Mouse (Mus musculus) hindbrain, embryonic 13.5 days (tissue): ENCODE results near the gene Col20a1. TPM values are rescaled to one million over a fixed set of nuclear protein-coding genes. Genes with fewer than 3 reads are reported as not detected.

ENCODE experiments used
- ATAC-seq: fragments of 200-750 bp; cut with Nextera tagmentation; 2 replicates; pipeline ENCODE4 v1.8.0; 2017; ENCODE audit warnings: moderate TSS enrichment; ENCODE audit not compliant: low FRiP score
- H3K27ac ChIP-seq: fragments of 300-500 bp; sonication (generic); 2 replicates; pipeline ENCODE4 v1.5.1; 2015; ENCODE audit warnings: inconsistent platforms, mild to moderate bottlenecking, moderate library complexity
- H3K27me3 ChIP-seq: fragments of 300-500 bp; sonication (generic); 2 replicates; pipeline ENCODE4 v1.6.1; 2015; ENCODE audit warnings: mild to moderate bottlenecking, inconsistent platforms
- H3K36me3 ChIP-seq: fragments of 300-500 bp; sonication (generic); 2 replicates; pipeline ENCODE4 v1.6.1; 2015; ENCODE audit warnings: mild to moderate bottlenecking, inconsistent platforms
- H3K4me1 ChIP-seq: fragments of 300-500 bp; sonication (generic); replicated peaks from 2 replicates; pipeline ENCODE4 v1.6.1; 2015; ENCODE audit warnings: inconsistent platforms
- H3K4me2 ChIP-seq: fragments of 300-500 bp; sonication (generic); 2 replicates; pipeline ENCODE4 v1.6.1; 2015; ENCODE audit warnings: inconsistent platforms, mild to moderate bottlenecking, moderate library complexity
- H3K4me3 ChIP-seq: fragments of 300-500 bp; sonication (generic); 2 replicates; pipeline ENCODE4 v1.5.1; 2015; ENCODE audit warnings: mild to moderate bottlenecking, inconsistent platforms
- H3K9ac ChIP-seq: fragments of 300-500 bp; sonication (generic); 2 replicates; pipeline ENCODE4 v1.6.1; 2015; ENCODE audit warnings: mild to moderate bottlenecking, inconsistent platforms
- H3K9me3 ChIP-seq: fragments of 300-500 bp; sonication (generic); 2 replicates; pipeline ENCODE4 v1.6.1; 2016; ENCODE audit warnings: inconsistent platforms
- WGBS: fragments of 180-500 bp; shearing (Covaris S2); methylation state at CpG from one replicate; pipeline ENCODE4 v1.1.7; 2015; 5-methylcytosine and 5-hydroxymethylcytosine counted together
- polyA plus RNA-seq: library from polyadenylated mRNA; unstranded; fragments of >200 nt; fragmentation: Nextera tagmentation; extraction: Ambion mirVana; gene quantifications from 2 replicates; pipeline ENCODE4 v1.2.1, GENCODE M21; 2015

Col20a1 gene
- polyA plus RNA-seq, 1 experiment from 2014 or later = 0.78 TPM

DNA sequence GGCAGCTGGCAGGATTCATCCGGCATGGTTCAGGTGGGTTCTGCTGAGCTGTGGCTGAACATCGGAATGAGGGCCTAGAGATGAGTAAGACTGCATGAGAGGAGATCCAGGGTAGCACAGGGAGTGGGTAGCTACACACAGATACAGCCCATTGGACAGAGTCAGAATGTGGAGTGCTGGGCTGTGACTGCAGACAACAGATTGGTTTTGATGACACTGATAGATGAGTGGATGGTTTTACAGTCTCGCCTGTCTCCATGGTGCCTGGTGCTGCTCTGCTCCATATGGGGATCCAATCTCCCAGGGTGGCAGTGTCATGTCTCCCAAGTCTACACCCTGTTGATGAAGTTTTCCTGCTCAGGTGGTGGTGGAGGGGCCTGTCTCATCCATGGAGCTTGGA is 10.6 kb downstream of the Col20a1 start:
- no peaks in the 10 kb centered on the region for H3K4me1 ChIP-seq
- no peaks in the 10 kb centered on the region for H3K9me3 ChIP-seq
- peak; percentile 36; the same call in 1 of the 2 replicates for ATAC-seq
- H3K27me3 ChIP-seq = no peaks in the 10 kb centered on the region
- H3K9ac ChIP-seq = no peak overlapping the region
- WGBS = 69% methylated on average over 3 of the region's 3 CpGs
- no peaks in the 10 kb centered on the region for H3K36me3 ChIP-seq
- no peak overlapping the region for H3K4me2 ChIP-seq
- no peak overlapping the region for H3K4me3 ChIP-seq
- H3K27ac ChIP-seq = no peak overlapping the region

GRCm38 (mm10) chr2:181007054-181007453 is 20.7 kb downstream of the Col20a1 start:
- no peak for ATAC-seq
- no peaks in the 10 kb centered on the region for H3K27me3 ChIP-seq
- 22% methylated on average over 4 of the region's 4 CpGs for WGBS
- no peak overlapping the region for H3K27ac ChIP-seq
- no peak overlapping the region for H3K4me3 ChIP-seq
- no peaks in the 10 kb centered on the region for H3K9me3 ChIP-seq
- H3K36me3 ChIP-seq = no peaks in the 10 kb centered on the region
- no peak overlapping the region for H3K4me2 ChIP-seq
- H3K9ac ChIP-seq = no peak overlapping the region
- peaks cover 4% of the 10 kb centered on the region for H3K4me1 ChIP-seq

DNA sequence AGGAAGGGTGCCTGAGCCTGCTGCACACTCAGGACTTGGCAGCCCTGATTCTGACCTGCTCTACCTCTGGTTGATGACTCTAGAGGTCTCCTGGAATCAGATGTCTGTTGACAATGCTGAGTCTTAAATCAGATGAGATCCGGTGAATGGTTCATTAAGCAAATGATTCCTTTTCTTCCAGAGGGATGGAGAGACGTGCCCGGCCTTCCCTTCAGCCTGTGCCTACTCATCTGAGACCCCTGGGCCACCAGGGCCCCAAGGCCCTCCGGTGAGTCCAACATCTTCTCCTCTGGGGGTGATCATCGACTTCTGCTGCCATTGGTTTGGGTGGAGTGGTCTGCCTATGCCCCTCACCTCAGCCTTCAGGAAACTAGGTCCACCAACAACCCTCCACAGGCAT is 22.0 kb downstream of the Col20a1 start:
- H3K9me3 ChIP-seq = no peaks in the 10 kb centered on the region
- H3K27ac ChIP-seq = no peak overlapping the region
- H3K36me3 ChIP-seq = no peaks in the 10 kb centered on the region
- no peak overlapping the region for H3K4me3 ChIP-seq
- no peak overlapping the region for H3K4me2 ChIP-seq
- 55% methylated on average over 5 of the region's 5 CpGs for WGBS
- H3K27me3 ChIP-seq = no peaks in the 10 kb centered on the region
- peaks cover 4% of the 10 kb centered on the region for H3K4me1 ChIP-seq
- no peak for ATAC-seq
- H3K9ac ChIP-seq = no peak overlapping the region

- Histone ChIP-seq H3K4me3 (no peak overlapping the region), H3K27ac (no peak overlapping the region), H3K9me3 (no peaks in the 10 kb centered on the region), H3K4me2 (no peak overlapping the region), H3K9ac (no peak overlapping the region), H3K4me1 (peaks cover 31% of the 10 kb centered on the region), H3K36me3 (peaks cover 86% of the 10 kb centered on the region), H3K27me3 (peaks cover 4% of the 10 kb centered on the region; the same call in 1 of the 2 replicates)
- no peak for ATAC-seq
- WGBS = 80% methylated on average over 11 of the region's 11 CpGs
Measured at GRCm38 (mm10) chr2:181031406-181031934, 45.1 kb downstream of the Col20a1 start.

- Histone ChIP-seq H3K9me3 (no peaks in the 10 kb centered on the region), H3K36me3 (peaks cover 83% of the 10 kb centered on the region), H3K9ac (0 out of 2 replicates have a peak overlapping the region, but pooled peaks have one; percentile 8), H3K27me3 (peaks cover 13% of the 10 kb centered on the region), H3K4me2 (no peak overlapping the region), H3K4me3 (no peak overlapping the region), H3K27ac (no peak overlapping the region), H3K4me1 (peaks cover 31% of the 10 kb centered on the region)
- 53% methylated on average over 5 of the region's 5 CpGs for WGBS
- ATAC-seq = no peak
Measured at GRCm38 (mm10) chr2:181032407-181032806, 46.1 kb downstream of the Col20a1 start.

DNA sequence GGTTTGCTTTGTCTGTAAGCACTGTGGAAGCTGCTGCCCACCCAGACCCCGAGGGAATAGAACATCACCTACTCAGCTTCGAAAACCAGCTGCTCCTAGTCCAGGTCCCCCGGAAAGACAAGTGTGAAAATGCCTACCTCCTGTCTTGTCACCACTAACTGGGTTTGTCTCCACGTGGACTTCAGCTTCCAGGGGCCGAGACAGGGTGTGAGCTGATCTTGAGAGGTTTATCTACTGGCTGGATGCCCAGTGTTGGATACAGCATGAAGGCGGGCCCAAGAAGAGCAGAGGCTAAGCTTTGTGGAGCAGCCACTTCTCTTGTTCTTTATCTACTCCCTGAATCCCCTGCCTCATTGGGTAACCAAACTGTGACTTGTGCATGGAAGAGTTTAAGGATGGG is 47.0 kb downstream of the Col20a1 start:
- peaks cover 33% of the 10 kb centered on the region for H3K4me1 ChIP-seq
- no peak overlapping the region for H3K27ac ChIP-seq
- H3K9ac ChIP-seq = no peak overlapping the region
- H3K4me2 ChIP-seq = no peak overlapping the region
- 58% methylated on average over 6 of the region's 6 CpGs for WGBS
- no peaks in the 10 kb centered on the region for H3K9me3 ChIP-seq
- H3K36me3 ChIP-seq = peaks cover 74% of the 10 kb centered on the region
- peaks cover 18% of the 10 kb centered on the region for H3K27me3 ChIP-seq
- no peak for ATAC-seq
- H3K4me3 ChIP-seq = no peak overlapping the region

DNA sequence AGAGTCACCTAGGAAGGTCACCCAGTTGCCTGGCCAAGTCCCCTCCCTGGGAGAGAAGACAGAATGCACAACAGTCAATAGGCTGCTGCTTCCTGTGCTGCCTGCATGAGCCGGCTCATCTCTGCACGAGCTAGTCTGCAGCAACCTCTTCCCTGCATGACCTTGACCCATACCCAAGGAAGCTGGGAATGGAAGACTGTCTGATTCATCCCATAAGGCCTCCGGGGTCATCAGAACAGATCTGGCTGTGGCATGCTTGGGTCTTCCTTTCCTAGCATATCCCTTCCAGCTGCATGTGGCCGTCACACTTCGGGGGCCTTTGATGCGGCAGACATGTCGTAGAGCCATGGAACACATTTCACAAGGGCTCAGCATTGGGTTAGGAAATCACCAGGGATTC is 48.9 kb downstream of the Col20a1 start:
- H3K27me3 ChIP-seq = peaks cover 22% of the 10 kb centered on the region
- peaks cover 56% of the 10 kb centered on the region for H3K36me3 ChIP-seq
- no peak overlapping the region for H3K4me2 ChIP-seq
- no peak overlapping the region for H3K27ac ChIP-seq
- peaks cover 43% of the 10 kb centered on the region for H3K4me1 ChIP-seq
- H3K9me3 ChIP-seq = no peaks in the 10 kb centered on the region
- ATAC-seq = no peak
- H3K4me3 ChIP-seq = no peak overlapping the region
- no peak overlapping the region for H3K9ac ChIP-seq
- WGBS = 78% methylated on average over 7 of the region's 7 CpGs

DNA sequence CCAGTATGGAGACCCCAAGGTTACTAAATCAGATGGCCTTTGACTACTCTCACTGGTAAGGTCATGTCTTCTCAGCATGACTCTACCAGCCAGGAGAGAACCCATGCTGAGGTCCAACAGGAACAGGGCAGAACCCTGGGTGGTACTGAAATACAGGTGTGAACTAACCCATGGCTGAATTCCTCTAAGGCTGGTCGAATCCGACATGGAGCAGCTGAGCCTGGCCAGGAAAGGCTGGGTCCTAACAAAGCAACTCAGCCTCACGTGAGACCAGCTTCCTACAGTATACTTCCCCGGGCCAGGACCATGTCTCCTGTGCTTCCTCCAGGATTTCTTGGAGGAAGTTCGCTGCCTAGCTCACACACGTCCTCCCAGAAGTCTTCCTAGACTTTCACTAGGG is 50.2 kb downstream of the Col20a1 start:
- Histone ChIP-seq H3K9ac (no peak overlapping the region), H3K9me3 (no peaks in the 10 kb centered on the region), H3K4me3 (no peak overlapping the region), H3K36me3 (peaks cover 43% of the 10 kb centered on the region), H3K4me1 (peaks cover 48% of the 10 kb centered on the region), H3K27ac (no peak overlapping the region), H3K4me2 (no peak overlapping the region), H3K27me3 (peaks cover 33% of the 10 kb centered on the region)
- no peak for ATAC-seq
- WGBS = 79% methylated on average over 6 of the region's 6 CpGs

DNA sequence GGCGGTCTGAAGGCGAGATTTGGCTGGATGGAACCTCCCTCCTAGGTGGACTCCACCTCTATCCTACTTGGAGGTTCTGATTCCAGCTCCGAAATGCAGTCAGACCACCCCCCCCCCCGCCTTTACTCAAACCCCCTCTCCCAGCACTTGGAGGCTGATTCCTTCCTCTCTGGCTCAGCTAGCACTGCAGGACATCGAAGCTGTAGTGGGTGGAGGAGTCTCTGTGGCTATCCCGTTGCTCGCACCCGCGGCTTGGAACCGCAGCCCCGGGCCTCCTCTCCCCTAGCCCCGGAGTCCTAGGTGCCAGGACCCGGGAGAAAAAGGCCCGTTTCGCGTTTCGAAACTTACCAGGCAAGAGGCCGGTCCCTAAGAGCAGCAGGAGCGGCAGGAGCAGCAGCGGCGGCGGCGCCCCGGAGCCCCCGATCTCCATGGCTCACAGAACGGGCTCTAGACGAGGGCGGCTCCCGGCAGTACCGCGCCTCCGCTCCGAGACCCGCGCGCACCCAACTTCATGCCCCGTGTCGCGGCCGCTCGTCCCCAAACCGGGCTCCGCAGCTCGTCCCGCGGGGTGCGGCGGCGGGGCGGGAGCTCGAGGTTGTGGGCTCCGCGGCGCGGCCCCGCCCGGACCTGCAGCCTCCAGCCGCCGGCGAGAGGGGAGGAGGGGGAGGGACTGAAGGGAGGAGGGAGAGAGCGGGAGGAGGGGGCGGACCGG is 52.5 kb downstream of the Col20a1 start:
- WGBS = under 1% methylated on average over 61 of the region's 63 CpGs
- Histone ChIP-seq H3K27ac (peak overlapping the region; percentile 70), H3K27me3 (peaks cover 33% of the 10 kb centered on the region), H3K36me3 (peaks cover 25% of the 10 kb centered on the region), H3K9ac (peak overlapping the region; percentile 88), H3K4me3 (peak overlapping the region; percentile 70), H3K9me3 (no peaks in the 10 kb centered on the region), H3K4me2 (peak overlapping the region; percentile 85), H3K4me1 (peaks cover 60% of the 10 kb centered on the region)
- peak; percentile 21 for ATAC-seq

- no peaks in the 10 kb centered on the region for H3K9me3 ChIP-seq
- peak overlapping the region; percentile 85 for H3K4me2 ChIP-seq
- peak overlapping the region; percentile 70 for H3K27ac ChIP-seq
- peak overlapping the region; percentile 70 for H3K4me3 ChIP-seq
- no peak; the same call in 1 of the 2 replicates for ATAC-seq
- H3K36me3 ChIP-seq = peaks cover 22% of the 10 kb centered on the region
- WGBS = under 1% methylated on average over 16 of the region's 16 CpGs
- peaks cover 33% of the 10 kb centered on the region for H3K27me3 ChIP-seq
- H3K4me1 ChIP-seq = peaks cover 66% of the 10 kb centered on the region
- peak overlapping the region; percentile 88 for H3K9ac ChIP-seq
Measured at GRCm38 (mm10) chr2:181039356-181039680, 53.0 kb downstream of the Col20a1 start.

- Histone ChIP-seq H3K36me3 (0 out of 2 replicates have a peak, but pooled peaks cover under 1% of the 10 kb centered on the region), H3K4me3 (no peak overlapping the region), H3K9ac (0 out of 2 replicates have a peak overlapping the region, but pooled peaks have one; percentile 29), H3K27me3 (peaks cover 27% of the 10 kb centered on the region), H3K4me1 (peaks cover 65% of the 10 kb centered on the region), H3K9me3 (no peaks in the 10 kb centered on the region), H3K4me2 (no peak overlapping the region), H3K27ac (peak overlapping the region; percentile 81)
- WGBS = 3% methylated on average over 7 of the region's 7 CpGs
- peak; percentile 17; the same call in 1 of the 2 replicates for ATAC-seq
Measured at GRCm38 (mm10) chr2:181041941-181042340, 55.6 kb downstream of the Col20a1 start.

- H3K9ac ChIP-seq = peak overlapping the region; percentile 29; the same call in 1 of the 2 replicates
- no peaks in the 10 kb centered on the region for H3K9me3 ChIP-seq
- peak overlapping the region; percentile 81 for H3K27ac ChIP-seq
- no peak overlapping the region for H3K4me2 ChIP-seq
- H3K27me3 ChIP-seq = peaks cover 23% of the 10 kb centered on the region
- ATAC-seq = peak; percentile 30; the same call in 1 of the 2 replicates
- H3K4me3 ChIP-seq = no peak overlapping the region
- H3K36me3 ChIP-seq = no peaks in the 10 kb centered on the region
- H3K4me1 ChIP-seq = peaks cover 61% of the 10 kb centered on the region
Measured at GRCm38 (mm10) chr2:181042376-181042775, 56.0 kb downstream of the Col20a1 start.

GRCm38 (mm10) chr2:181043437-181043836 is 57.1 kb downstream of the Col20a1 start, which contains the start of gene Chrna4:
Gene Chrna4 (minus strand): TSS chr2:181043546.
- Histone ChIP-seq H3K27me3 (peaks cover 18% of the 10 kb centered on the region; the same call in 1 of the 2 replicates), H3K27ac (peak within 1 kb of the TSS; percentile 81), H3K4me1 (peaks cover 56% of the 10 kb centered on the region), H3K36me3 (no peaks in the 10 kb centered on the region), H3K9ac (peak within 1 kb of the TSS; percentile 29; the same call in 1 of the 2 replicates), H3K4me2 (no peak within 1 kb of the TSS), H3K9me3 (no peaks in the 10 kb centered on the region), H3K4me3 (no peak within 1 kb of the TSS)
- no peak for ATAC-seq
- 27% methylated on average over 3 of the region's 3 CpGs for WGBS
